8 mouse cellular contexts compared by ENCODE assay signal in the genomic region with DNA sequence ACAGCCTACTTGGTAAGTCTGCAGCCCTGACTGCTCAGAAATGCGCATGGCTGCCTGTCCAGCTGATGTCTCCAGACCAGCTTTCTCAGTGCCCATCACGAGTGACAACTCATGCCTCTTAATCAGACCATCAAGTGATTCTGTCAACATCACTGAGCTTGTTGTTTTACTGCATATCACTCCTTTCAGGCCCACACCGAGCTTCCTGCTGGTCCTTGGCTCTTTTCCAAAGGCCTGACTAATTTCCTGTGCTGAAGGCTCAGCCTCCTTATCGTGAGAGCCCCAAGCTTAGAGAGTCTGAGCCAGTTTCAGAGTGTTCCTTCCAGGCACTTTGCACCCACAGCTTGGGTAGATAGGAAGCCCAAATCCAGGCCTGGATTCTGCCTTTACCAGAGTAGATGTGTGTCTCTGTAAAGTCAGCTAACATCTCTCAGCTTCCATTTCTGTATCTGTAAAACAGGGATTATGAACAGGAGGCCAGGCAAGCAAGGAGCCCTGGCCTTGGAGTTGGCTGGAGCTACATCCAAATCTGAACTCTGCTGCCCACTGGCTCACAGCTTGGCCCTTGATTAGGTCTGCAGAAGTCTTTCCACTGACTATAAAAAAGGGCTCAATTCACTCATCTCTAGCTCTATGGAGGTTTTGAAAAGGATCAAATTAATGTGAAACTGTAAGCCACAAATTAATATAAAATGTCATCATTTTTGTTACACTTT. TPM values are rescaled to one million over a fixed set of nuclear protein-coding genes. Genes with fewer than 3 reads are reported as not detected.
DNase-seq lines count a peak whose midpoint lies in the region; ATAC-seq and TF ChIP-seq lines count a peak whose summit lies in the region.

No protein-coding gene starts in this region.

- no peak overlapping the region for H3K27ac ChIP-seq in hindbrain, embryonic 14.5 days
- H3K27ac ChIP-seq in hindbrain, embryonic 12.5 days, result no peak overlapping the region
- H3K27ac ChIP-seq in cerebellum, adult 2 months (ENCODE audit: insufficient read depth, low read length), result no peak overlapping the region
- H3K27ac ChIP-seq in heart, embryonic 16.5 days (ENCODE audit: low read length), result peak overlapping the region; percentile 62
- no peak overlapping the region for H3K27ac ChIP-seq in liver, embryonic 13.5 days
- 0 out of 2 replicates have a peak overlapping the region, but pooled peaks have one; percentile 18 for H3K27ac ChIP-seq in small intestine, adult 2 months (ENCODE audit: insufficient read depth, low read depth, low read length)

- no peak for TF ChIP-seq POLR2A in cerebellum, adult 2 months (IDR thresholded peaks at IDR 0.05; ENCODE audit: borderline replicate concordance, insufficient read depth, low read length)
- TF ChIP-seq POLR2A in small intestine, adult 2 months (IDR thresholded peaks at IDR 0.05; ENCODE audit: low read depth, low read length), result no peak

- no peak for TF ChIP-seq CTCF in cerebellum, adult 2 months (IDR thresholded peaks at IDR 0.05; ENCODE audit: borderline replicate concordance, insufficient read depth, low read depth, low read length)
- no peak for TF ChIP-seq CTCF in small intestine, adult 2 months (IDR thresholded peaks at IDR 0.05; ENCODE audit: extremely low read depth, insufficient read length, insufficient replicate concordance, low read depth, low read length)

- no peak overlapping the region for H3K4me2 ChIP-seq in hindbrain, embryonic 14.5 days (replicated peaks)
- no peak overlapping the region for H3K4me2 ChIP-seq in hindbrain, embryonic 12.5 days (replicated peaks)
- H3K4me2 ChIP-seq in heart, embryonic 16.5 days (ENCODE audit: low read depth, low read length), result no peak overlapping the region
- H3K4me2 ChIP-seq in liver, embryonic 13.5 days, result no peak overlapping the region

- no peak overlapping the region for H3K9ac ChIP-seq in hindbrain, embryonic 14.5 days
- H3K9ac ChIP-seq in hindbrain, embryonic 12.5 days, result no peak overlapping the region
- no peak overlapping the region for H3K9ac ChIP-seq in heart, embryonic 16.5 days (ENCODE audit: low read length)
- H3K9ac ChIP-seq in liver, embryonic 13.5 days, result no peak overlapping the region

- DNase-seq in hindbrain, embryonic 14.5 days (ENCODE audit: low spot score), result peak; percentile 25
- DNase-seq in ES-CJ7 (ENCODE audit: low read depth, low spot score), result peak; percentile 8
- DNase-seq in cerebellum, adult 2 months, result peak; percentile 46 to 66
- DNase-seq in liver, embryonic 13.5 days, result no peak
- DNase-seq in frontal cortex, adult 2 months (ENCODE audit: extremely low spot score in 1 of 2, low spot score in 1 of 2), result no peak

- no peaks in the 10 kb centered on the region for H3K9me3 ChIP-seq in hindbrain, embryonic 14.5 days (ENCODE audit: control insufficient read depth, low read length)
- H3K9me3 ChIP-seq in hindbrain, embryonic 12.5 days (replicated peaks), result no peaks in the 10 kb centered on the region
- no peaks in the 10 kb centered on the region for H3K9me3 ChIP-seq in heart, embryonic 16.5 days (replicated peaks; ENCODE audit: control insufficient read depth, low read length)
- no peaks in the 10 kb centered on the region for H3K9me3 ChIP-seq in liver, embryonic 13.5 days (replicated peaks)

- H3K4me3 ChIP-seq in hindbrain, embryonic 14.5 days (replicated peaks; ENCODE audit: low read length), result no peak overlapping the region
- H3K4me3 ChIP-seq in hindbrain, embryonic 12.5 days, result no peak overlapping the region
- no peak overlapping the region for H3K4me3 ChIP-seq in cerebellum, adult 2 months (replicated peaks; ENCODE audit: insufficient read depth, low read depth, low read length)
- H3K4me3 ChIP-seq in heart, embryonic 16.5 days (ENCODE audit: low read length), result no peak overlapping the region
- H3K4me3 ChIP-seq in liver, embryonic 13.5 days (replicated peaks), result no peak overlapping the region
- H3K4me3 ChIP-seq in small intestine, adult 2 months (ENCODE audit: low read depth, low read length), result no peak overlapping the region

- no peaks in the 10 kb centered on the region for H3K4me1 ChIP-seq in hindbrain, embryonic 14.5 days (replicated peaks; ENCODE audit: control insufficient read depth, insufficient read depth, low read length)
- H3K4me1 ChIP-seq in hindbrain, embryonic 12.5 days, result peaks cover 4% of the 10 kb centered on the region; the same call in 1 of the 2 replicates
- peaks cover 7% of the 10 kb centered on the region; the same call in 1 of the 2 replicates for H3K4me1 ChIP-seq in cerebellum, adult 2 months (ENCODE audit: control insufficient read depth, insufficient read depth, low read length)
- peaks cover 9% of the 10 kb centered on the region for H3K4me1 ChIP-seq in heart, embryonic 16.5 days (ENCODE audit: control insufficient read depth, insufficient read depth, low read length)
- H3K4me1 ChIP-seq in liver, embryonic 13.5 days (replicated peaks), result no peaks in the 10 kb centered on the region
- peaks cover 8% of the 10 kb centered on the region; the same call in 1 of the 2 replicates for H3K4me1 ChIP-seq in small intestine, adult 2 months (ENCODE audit: control insufficient read depth, insufficient read depth, insufficient read length, low read length)

- H3K27me3 ChIP-seq in hindbrain, embryonic 14.5 days (ENCODE audit: control insufficient read depth, insufficient read depth, low read length), result no peaks in the 10 kb centered on the region
- no peaks in the 10 kb centered on the region for H3K27me3 ChIP-seq in hindbrain, embryonic 12.5 days
- no peaks in the 10 kb centered on the region for H3K27me3 ChIP-seq in cerebellum, adult 2 months (ENCODE audit: control insufficient read depth, insufficient read depth, low read length)
- H3K27me3 ChIP-seq in heart, embryonic 16.5 days (ENCODE audit: control insufficient read depth, insufficient read depth, low read length), result no peaks in the 10 kb centered on the region
- H3K27me3 ChIP-seq in liver, embryonic 13.5 days, result no peaks in the 10 kb centered on the region
- H3K27me3 ChIP-seq in small intestine, adult 2 months (ENCODE audit: control insufficient read depth, insufficient read depth, low read length), result no peaks in the 10 kb centered on the region; the same call in 1 of the 2 replicates

- 36% methylated on average over 4 of the region's 4 CpGs for WGBS in hindbrain, embryonic 14.5 days
- WGBS in hindbrain, embryonic 12.5 days, result 37% methylated on average over 4 of the region's 4 CpGs
- WGBS in cerebellum, adult 2 months, result 25% methylated on average over 4 of the region's 4 CpGs
- WGBS in heart, embryonic 16.5 days, result 13% methylated on average over 4 of the region's 4 CpGs
- 14% methylated on average over 4 of the region's 4 CpGs for WGBS in liver, embryonic 13.5 days (ENCODE audit: insufficient replicate concordance)
- 23% methylated on average over 4 of the region's 4 CpGs for WGBS in small intestine, adult 2 months

- no peaks in the 10 kb centered on the region for H3K36me3 ChIP-seq in hindbrain, embryonic 14.5 days (replicated peaks; ENCODE audit: control insufficient read depth, insufficient read depth)
- H3K36me3 ChIP-seq in hindbrain, embryonic 12.5 days, result no peaks in the 10 kb centered on the region
- H3K36me3 ChIP-seq in heart, embryonic 16.5 days (ENCODE audit: control insufficient read depth, insufficient read depth), result no peaks in the 10 kb centered on the region
- H3K36me3 ChIP-seq in liver, embryonic 13.5 days, result no peaks in the 10 kb centered on the region
- H3K36me3 ChIP-seq in small intestine, adult 2 months (ENCODE audit: control insufficient read depth, insufficient read depth, low read length), result no peaks in the 10 kb centered on the region

- ATAC-seq in hindbrain, embryonic 14.5 days (ENCODE audit: low FRiP score), result peak; percentile 34; the same call in 1 of the 2 replicates
- no peak for ATAC-seq in hindbrain, embryonic 12.5 days (ENCODE audit: low FRiP score)
- peak; percentile 94 for ATAC-seq in heart, embryonic 16.5 days (replicated peaks; ENCODE audit: extremely low read depth, insufficient read depth, low FRiP score)
- ATAC-seq in liver, embryonic 13.5 days (ENCODE audit: low read depth), result peak; percentile 72

RNA-seq across cellular contexts. Expression of a gene that starts 51.5 kb away (rescaled TPM):
- 5.0 and 6.3 TPM in 2 replicates for polyA plus RNA-seq in hindbrain, embryonic 14.5 days (2014; fragmentation: Nextera tagmentation; extraction: Ambion mirVana)
- 3.2 and 3.7 TPM in 2 replicates for polyA plus RNA-seq in hindbrain, embryonic 12.5 days (2016; fragmentation: Nextera tagmentation; extraction: Ambion mirVana)
- 14.5 and 19.4 TPM in 2 replicates for polyA plus RNA-seq in cerebellum, adult 2 months (2012; rRNA removed)
- polyA plus RNA-seq in heart, embryonic 16.5 days (2015; fragmentation: Nextera tagmentation; extraction: Ambion mirVana), result 3.2 TPM in 2 replicates
- polyA plus RNA-seq in liver, embryonic 13.5 days (2015; fragmentation: Nextera tagmentation; extraction: Ambion mirVana), result 1.4 and 2.2 TPM in 2 replicates
- polyA plus RNA-seq in small intestine, adult 2 months (2012; rRNA removed), result 1.6 and 2.5 TPM in 2 replicates
- 12.2 and 12.3 TPM in 2 replicates for polyA plus RNA-seq in frontal cortex, adult 2 months (2012; rRNA removed)

Comparison
In these comparisons a context has a peak if more than half of its experiments do, and no peak if none do; other contexts are left out.
1. DNase-seq: peak in hindbrain, embryonic 14.5 days (single experiment), ES-CJ7 (single experiment) and cerebellum, adult 2 months (2 of 2); none in liver, embryonic 13.5 days (single experiment) and frontal cortex, adult 2 months (0 of 2).
2. H3K27ac ChIP-seq: peak in heart, embryonic 16.5 days (single experiment) and small intestine, adult 2 months (single experiment); none in hindbrain, embryonic 14.5 days (single experiment), hindbrain, embryonic 12.5 days (single experiment), cerebellum, adult 2 months (single experiment) and liver, embryonic 13.5 days (single experiment).